Mouse (Mus musculus) brain, embryonic 14.5 days (tissue): ENCODE results near the gene Pip5k1a. TPM values are rescaled to one million over a fixed set of nuclear protein-coding genes. Genes with fewer than 3 reads are reported as not detected.

Experiments
- DNase-seq: peaks from one replicate; pipeline ENCODE4 v3.0.0-alpha.2; 2011; ENCODE audit warnings: low read depth
- CTCF ChIP-seq: fragments of 200-500 bp; IDR thresholded peaks from 2 replicates; pipeline ENCODE4 v1.5.1; 2012; ENCODE audit warnings: inconsistent platforms, mild to moderate bottlenecking, moderate library complexity, borderline replicate concordance; ENCODE audit not compliant: insufficient read depth, insufficient read length; ENCODE audit errors: extremely low read depth
- POLR2A ChIP-seq: fragments of 200-500 bp; IDR thresholded peaks from 2 replicates; pipeline ENCODE4 v1.6.1; 2012; ENCODE audit warnings: mild to moderate bottlenecking, inconsistent platforms, borderline replicate concordance; ENCODE audit not compliant: poor library complexity, insufficient read depth, insufficient read length, severe bottlenecking; ENCODE audit errors: extremely low read depth
- polyA plus RNA-seq: library from polyadenylated mRNA; depleted of rRNA; stranded (reverse); fragments of >200 nt; gene quantifications from 2 replicates; pipeline ENCODE4 v1.2.3, GENCODE M21; 2012; rRNA removed

Gene Pip5k1a
- polyA plus RNA-seq, 1 experiment = 30.4 TPM

GRCm38 (mm10) chr3:95010396-95010795 lies 96.3 kb downstream of the Pip5k1a start:
- TF ChIP-seq CTCF = no peak
- TF ChIP-seq POLR2A = no peak
- DNase-seq = no peak

Other genes starting within 250 kb of the Pip5k1a start
- gene Psmb4, start 220.0 kb downstream of the Pip5k1a start, polyA plus RNA-seq = 353 and 477 TPM in 2 replicates
- gene Selenbp1, start 173.9 kb downstream of the Pip5k1a start, polyA plus RNA-seq = 9.7 and 10.6 TPM in 2 replicates
- 26.1 and 29.6 TPM in 2 replicates for gene Rfx5, start 152.9 kb downstream of the Pip5k1a start, polyA plus RNA-seq
- gene Pi4kb, start 132.2 kb downstream of the Pip5k1a start, polyA plus RNA-seq = 53.9 and 59.5 TPM in 2 replicates
- 23.6 and 25.1 TPM in 2 replicates for gene Zfp687, start 91.5 kb downstream of the Pip5k1a start, polyA plus RNA-seq
- gene Psmd4, start 64.3 kb downstream of the Pip5k1a start, polyA plus RNA-seq = 256 and 330 TPM in 2 replicates
- 159 and 173 TPM in 2 replicates for gene Vps72, start 4.1 kb upstream of the Pip5k1a start, polyA plus RNA-seq
- 1.5 and 2.1 TPM in 2 replicates for gene Tmod4, start 17.5 kb upstream of the Pip5k1a start, polyA plus RNA-seq
- 101 and 136 TPM in 2 replicates for gene Scnm1, start 27.1 kb upstream of the Pip5k1a start, polyA plus RNA-seq
- 23.7 and 27.4 TPM in 2 replicates for gene Lysmd1, start 27.2 kb upstream of the Pip5k1a start, polyA plus RNA-seq
- 2.3 and 2.4 TPM in 2 replicates for gene Tnfaip8l2, start 35.4 kb upstream of the Pip5k1a start, polyA plus RNA-seq
- 138 and 164 TPM in 2 replicates for gene Sema6c, start 53.5 kb upstream of the Pip5k1a start, polyA plus RNA-seq
- 14.4 and 14.7 TPM in 2 replicates for gene Gabpb2, start 111.0 kb upstream of the Pip5k1a start, polyA plus RNA-seq
- 62.5 and 80.3 TPM in 2 replicates for gene Cdc42se1, start 121.8 kb upstream of the Pip5k1a start, polyA plus RNA-seq
- 784 and 825 TPM in 2 replicates for gene Mllt11, start 125.2 kb upstream of the Pip5k1a start, polyA plus RNA-seq
- gene Gm128, start 134.7 kb upstream of the Pip5k1a start, polyA plus RNA-seq = 0.25 and 0.26 TPM in 2 replicates
- gene Bnipl, start 144.3 kb upstream of the Pip5k1a start, polyA plus RNA-seq = 0.53 and 0.64 TPM in 2 replicates
- gene Mindy1, start 174.4 kb upstream of the Pip5k1a start, polyA plus RNA-seq = 48.7 and 53.3 TPM in 2 replicates
- gene Prune1, start 175.1 kb upstream of the Pip5k1a start, polyA plus RNA-seq = 64.6 and 72.9 TPM in 2 replicates
- gene Anxa9, start 200.2 kb upstream of the Pip5k1a start, polyA plus RNA-seq = 1.4 and 1.6 TPM in 2 replicates
- gene Cers2, start 207.9 kb upstream of the Pip5k1a start, polyA plus RNA-seq = 89.6 and 100 TPM in 2 replicates